Mouse (Mus musculus): ENCODE measurements around the gene Chst11.

The Chst11 gene

DNA sequence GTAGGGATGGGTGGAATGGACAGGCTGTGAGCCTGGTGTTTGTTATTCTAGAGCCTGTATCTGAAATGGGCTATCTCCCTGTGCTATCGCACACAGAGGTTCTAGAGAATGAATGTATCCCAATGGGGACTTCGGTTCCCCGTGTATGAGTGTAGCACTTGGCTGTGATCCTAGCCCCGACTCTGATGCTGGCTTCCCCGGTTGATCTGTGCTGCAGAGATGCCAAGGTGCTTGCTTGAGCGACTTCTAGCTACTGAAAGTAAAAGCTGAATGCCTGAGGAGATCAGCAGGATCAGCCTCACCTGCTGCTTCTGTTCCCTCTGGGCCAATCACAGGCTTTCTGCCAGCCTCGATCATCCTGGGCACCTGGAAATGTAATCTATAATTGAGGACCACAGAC lies 91.5 kb downstream of the Chst11 start:
- no peak for DNase-seq (ENCODE audit: low spot score in 2 of 2)

DNA sequence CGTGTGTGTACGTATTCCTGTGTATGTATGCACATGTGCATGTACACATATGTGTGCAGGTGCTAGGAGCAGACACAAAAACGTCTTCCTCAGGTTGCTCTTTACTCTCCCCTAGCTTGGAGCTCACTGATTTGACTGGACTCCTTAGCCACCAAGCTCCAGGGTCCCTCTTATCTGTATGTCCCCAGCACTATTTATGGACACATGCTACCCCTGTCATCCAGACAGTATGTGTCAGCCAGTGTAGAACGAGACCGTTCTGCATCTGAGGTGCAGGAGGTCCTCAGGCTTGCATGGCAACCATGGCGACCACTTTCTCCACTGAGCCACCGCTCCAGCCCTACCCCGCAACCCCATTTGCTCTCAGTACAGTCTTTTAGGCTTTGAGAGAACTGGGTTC lies 93.4 kb downstream of the Chst11 start:
- DNase-seq (ENCODE audit: low spot score in 2 of 2): no peak

DNA sequence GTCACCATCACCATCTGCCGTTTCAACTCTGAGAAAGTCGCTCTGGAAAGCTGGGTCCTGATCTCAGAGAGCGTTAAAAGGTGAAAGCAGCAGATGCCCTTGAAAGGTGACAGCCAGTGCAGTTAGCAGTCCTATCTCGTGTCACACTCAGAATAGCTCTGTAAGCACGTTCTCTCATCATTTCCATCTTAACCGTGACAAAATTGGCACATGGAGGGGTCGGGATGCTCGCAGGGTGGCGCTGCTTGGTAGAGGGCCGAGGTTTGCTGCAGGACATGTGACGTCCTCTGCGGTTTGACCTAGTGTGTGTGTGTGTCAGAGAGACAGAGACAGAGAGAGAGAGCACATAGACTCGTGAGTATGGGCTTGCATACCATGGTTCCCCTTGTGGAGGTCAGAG lies 94.5 kb downstream of the Chst11 start:
- DNase-seq (ENCODE audit: low spot score in 2 of 2): no peak

DNA sequence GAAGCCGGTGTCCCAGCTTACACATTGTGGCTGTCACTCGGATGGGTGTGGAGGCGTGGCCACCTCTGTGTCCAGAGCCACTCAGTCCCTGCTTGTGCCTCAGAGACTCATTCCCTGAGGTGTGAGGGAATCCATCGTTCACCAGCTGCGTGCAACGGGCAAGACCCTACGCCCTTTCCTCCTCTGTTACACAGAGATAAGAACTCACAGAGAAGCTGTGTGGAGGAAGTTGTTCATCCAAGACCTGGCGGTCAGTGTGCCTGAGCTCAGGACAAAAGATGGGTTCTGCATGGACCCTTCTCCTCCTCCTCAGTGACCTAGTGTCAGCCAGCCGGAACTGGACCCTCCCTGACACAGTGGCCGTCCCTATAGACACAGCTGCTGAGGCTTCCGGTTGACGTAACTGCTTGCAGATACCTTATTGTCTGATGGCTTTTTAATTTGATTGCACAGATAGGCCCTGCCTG lies 95.0 kb downstream of the Chst11 start:
- DNase-seq (ENCODE audit: low spot score in 2 of 2): no peak

DNA sequence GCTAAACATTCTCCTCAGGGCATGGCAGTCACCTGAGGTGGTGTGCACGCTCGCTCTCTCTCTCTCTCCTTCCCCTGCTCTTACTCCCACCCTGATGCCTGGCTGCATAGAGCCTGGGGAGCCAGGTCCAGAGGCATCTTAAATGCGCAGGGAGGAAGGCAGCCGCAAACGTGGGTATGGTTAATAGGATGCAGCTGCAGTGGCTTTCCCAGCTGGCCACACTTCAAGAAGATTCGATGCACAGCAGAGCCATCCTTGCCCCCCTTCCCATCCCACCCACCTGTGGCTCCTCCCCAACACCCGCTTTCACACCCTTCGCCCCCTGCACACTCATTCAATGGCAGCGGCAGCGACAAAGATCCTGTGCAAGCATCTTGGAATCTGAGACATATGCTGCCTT lies 95.6 kb downstream of the Chst11 start:
- no peak for DNase-seq (ENCODE audit: low spot score in 2 of 2)

DNA sequence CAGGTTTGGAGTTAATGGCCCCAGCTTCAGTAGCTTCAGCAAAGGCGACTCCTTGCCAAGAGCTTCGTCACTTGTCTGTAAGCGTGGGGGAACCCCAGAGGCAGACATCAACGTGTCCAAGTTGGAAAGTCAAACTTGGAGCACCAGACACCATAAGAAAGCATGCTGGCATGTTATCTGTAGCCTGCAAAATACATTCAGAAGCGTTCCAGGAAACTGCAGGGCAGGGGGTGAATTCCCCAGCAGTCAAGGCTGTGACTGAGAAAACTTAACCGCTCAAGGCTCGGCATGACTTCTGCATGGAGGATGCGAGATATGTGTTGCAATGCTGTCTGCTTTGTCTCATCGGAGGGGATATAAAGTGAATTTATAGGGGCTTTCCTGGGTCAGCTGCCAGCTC lies 98.6 kb downstream of the Chst11 start:
- no peak for DNase-seq (ENCODE audit: low spot score in 2 of 2)

DNA sequence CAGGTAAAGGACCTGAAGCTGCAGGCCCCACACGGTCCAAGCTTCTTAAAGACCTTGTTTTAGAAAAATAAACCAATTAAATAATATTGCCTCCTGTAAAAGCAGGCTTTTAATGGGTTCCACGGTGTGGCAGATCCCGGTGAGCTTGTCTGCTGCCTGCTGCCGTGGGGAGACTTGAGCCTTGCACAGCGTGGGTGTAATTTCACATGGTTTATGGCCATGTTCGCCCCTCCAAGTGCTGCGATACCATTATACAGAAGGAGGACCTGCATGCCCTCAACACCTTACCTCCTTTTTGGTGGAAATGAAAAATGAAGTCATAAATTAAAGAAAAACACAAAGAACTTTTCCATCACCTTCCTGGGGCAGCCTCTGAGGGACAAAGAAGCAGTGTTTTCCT lies 103.0 kb downstream of the Chst11 start:
- DNase-seq (ENCODE audit: low spot score in 2 of 2): no peak

DNA sequence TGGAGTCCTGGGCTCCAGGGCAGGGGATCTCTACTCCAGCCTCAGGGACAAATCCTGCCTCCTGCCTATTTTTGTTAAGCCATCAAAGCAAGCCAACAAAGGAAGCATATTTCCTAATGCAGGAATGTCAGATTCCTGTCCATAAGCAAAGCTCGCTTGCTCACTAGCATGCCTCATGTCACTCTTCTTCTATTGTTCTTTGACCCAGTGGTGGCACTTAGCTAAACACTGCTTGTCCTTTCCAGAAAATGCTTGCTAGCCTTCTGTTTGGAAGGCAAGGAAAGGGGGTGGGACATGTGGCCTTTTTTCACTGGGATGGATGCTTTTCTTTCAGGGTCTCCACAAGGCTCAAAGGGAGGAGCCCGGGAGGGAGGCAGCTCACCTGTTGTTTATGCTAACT lies 103.5 kb downstream of the Chst11 start:
- no peak for DNase-seq (ENCODE audit: low spot score in 2 of 2)

DNA sequence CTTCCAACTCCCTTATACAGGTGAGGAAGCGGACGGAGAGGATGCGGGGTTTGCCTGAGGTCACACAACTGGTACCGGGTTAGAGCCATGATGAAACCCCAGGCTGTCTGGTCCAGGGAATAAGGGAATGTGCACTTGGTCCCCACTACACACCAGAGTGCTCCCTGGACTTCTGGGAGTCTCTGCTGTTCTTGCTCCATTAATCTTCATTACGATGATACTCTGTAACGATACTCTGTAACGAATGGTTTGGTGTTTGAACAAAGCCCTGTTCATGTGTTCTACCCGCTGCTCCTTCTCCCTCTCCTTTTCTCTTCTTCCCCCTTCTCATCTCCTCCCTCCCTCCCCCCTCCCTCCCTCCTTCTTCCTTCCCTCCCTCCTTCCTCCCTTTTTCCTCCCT lies 104.9 kb downstream of the Chst11 start:
- no peak for DNase-seq (ENCODE audit: low spot score in 2 of 2)

DNA sequence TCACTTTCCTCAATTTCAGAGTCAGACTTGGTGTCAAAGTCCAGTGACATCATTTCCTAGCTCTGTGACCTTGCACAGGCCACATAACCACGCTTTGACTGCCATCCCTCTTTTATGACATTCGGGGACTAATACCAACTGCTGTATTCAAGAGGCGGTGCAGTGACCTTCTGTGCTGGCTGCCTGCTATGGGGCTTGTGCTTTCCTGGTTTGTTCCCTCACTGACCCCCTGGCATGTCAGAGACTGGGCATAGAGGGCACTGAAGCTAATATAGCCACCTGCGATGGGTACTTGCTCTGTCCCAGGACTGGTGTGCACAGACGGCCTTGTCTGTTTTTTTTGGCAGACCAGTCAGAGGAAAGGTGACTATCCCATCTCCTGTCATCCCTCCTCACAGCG lies 108.4 kb downstream of the Chst11 start:
- no peak for DNase-seq (ENCODE audit: low spot score in 2 of 2)

DNA sequence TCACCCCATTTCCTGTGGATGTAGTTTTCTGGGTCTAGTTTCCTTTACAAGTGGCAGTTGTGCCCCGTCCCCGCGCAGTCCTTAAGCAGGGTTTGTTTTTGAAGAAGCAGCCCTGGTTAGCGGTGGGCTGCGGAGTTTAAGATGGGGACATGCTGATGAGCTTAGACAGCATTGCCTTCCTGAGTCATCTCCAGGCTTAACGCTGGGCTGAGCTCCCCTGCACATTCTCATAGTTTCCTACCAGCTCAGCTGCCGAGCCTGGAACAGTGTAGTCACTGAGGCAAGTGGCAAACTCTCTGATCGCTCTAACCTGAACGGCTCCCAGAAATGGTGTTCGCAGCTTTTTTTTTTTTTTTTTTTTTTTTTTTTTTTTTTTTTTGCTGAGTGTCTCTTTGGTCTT lies 109.0 kb downstream of the Chst11 start:
- no peak for DNase-seq (ENCODE audit: low spot score in 2 of 2)

DNA sequence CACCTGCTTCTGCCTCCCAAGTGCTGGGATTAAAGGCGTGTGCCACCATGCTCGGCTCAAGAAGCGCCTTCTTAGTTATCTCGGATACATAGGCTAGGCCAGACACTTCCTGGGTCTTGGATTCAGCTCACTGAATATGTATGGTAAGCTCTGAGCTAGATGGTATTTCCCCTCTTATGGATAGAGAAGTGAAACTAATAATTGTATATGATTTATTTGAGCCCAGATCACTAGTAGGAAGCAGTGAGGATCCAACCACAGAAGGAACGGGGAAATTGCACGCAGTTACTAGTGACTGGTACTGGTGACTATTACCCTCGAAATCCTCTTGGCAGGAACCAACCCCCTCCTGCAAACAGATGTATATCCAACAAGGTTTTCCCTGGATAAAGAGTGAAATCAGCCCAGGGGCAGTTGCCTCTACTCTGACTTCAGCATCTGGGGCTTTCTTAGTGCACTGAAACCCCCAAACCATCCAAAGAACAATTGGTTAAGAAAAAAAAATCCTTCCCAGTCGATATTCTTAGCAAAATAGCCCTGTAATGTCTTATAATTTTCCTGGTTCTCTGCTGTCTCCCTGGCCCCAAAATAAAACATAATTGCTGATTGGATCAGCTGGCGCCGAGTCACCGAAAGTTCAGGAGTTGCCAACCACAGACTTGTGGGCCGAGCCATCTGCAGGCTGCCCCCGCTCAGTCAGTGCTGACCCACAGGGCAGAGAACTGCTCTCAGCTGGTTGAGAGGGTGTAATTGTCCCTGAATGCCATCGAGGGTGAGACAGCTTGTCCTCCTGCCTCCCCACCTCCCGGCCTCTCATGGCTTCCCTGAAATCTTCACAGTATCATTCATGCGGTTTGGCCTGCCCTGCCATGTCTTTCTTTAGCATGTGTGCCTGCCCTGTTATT lies 109.8 kb downstream of the Chst11 start:
- DNase-seq (ENCODE audit: low spot score in 2 of 2): no peak

DNA sequence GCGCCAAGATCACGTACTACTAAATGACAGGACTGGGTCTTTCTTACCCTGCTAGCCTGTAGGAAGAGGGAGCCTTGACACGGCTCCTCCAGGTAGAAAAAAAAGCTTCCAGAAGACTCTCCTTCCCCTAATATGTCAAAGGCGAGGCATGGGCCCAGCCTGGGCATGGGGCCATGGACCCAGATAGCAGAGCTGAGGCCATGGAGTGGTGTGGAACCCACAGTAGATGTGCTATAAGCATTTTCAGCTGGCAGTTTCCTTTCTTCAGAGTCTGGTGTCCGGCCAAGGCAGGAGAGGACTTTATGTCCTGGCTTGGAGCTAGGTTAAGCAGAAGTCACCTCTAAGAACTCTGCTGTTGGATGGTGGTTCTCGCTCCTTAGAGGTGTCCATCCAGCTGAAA lies 111.0 kb downstream of the Chst11 start:
- no peak for DNase-seq (ENCODE audit: low spot score in 2 of 2)

DNA sequence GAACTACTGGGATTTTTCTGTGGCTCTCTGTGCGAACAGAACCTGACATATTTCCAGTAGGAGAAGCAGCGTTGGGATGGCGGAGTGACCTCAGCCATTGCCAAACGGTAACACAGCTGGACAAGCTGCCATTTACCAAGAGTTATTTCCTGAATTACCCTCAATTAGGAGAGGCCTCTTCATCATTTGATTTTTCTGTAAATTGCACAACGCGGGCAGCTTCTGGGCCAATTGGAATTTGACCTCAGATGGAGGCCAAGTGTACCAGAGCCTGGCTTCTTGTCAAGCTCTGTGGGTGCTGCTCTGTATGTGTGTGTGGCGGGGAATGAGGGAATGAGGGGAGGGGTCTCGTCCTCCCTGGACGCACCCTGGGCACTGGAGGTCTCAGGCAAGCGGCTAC lies 113.6 kb downstream of the Chst11 start:
- no peak for DNase-seq (ENCODE audit: low spot score in 2 of 2)

DNA sequence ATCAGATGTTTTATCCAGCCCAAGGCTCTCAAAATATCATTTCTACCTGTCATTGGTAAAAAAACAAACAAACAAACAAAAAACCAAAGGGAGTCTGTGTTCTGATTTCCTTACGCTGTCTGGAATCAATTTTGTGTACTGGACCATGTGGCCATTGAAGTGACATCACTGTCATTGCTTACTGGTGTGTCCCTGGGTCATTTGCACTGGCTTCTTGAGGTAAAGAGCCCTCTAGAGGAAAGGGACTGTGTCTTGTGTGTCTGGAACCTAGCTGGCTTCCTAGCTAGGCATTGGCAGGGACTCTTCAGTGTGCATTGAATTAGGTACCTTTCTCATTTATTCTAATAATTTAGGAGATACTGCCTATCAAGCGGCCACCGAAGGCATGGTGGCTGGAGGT lies 114.4 kb downstream of the Chst11 start:
- DNase-seq (ENCODE audit: low spot score in 2 of 2): no peak

DNA sequence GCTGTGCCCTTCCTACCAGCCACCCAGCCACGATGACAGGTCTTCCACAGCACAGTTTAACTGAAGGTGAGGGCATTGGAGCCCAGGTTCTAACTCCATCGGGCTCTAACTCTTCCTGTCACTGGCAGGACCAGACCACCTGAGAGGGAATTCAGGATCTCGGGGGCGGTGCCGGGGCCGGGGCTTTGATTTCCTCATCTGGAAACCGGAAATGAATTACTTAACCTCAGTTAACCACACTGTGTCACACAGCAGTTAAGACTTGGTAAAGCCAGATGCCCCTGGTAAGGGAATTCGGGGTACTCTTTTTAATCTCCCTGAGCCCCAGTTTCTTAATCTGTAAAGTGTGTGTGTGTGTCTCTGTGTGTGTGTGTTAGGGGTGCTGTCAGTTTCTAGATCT lies 115.6 kb downstream of the Chst11 start:
- no peak for DNase-seq (ENCODE audit: low spot score in 2 of 2)

DNA sequence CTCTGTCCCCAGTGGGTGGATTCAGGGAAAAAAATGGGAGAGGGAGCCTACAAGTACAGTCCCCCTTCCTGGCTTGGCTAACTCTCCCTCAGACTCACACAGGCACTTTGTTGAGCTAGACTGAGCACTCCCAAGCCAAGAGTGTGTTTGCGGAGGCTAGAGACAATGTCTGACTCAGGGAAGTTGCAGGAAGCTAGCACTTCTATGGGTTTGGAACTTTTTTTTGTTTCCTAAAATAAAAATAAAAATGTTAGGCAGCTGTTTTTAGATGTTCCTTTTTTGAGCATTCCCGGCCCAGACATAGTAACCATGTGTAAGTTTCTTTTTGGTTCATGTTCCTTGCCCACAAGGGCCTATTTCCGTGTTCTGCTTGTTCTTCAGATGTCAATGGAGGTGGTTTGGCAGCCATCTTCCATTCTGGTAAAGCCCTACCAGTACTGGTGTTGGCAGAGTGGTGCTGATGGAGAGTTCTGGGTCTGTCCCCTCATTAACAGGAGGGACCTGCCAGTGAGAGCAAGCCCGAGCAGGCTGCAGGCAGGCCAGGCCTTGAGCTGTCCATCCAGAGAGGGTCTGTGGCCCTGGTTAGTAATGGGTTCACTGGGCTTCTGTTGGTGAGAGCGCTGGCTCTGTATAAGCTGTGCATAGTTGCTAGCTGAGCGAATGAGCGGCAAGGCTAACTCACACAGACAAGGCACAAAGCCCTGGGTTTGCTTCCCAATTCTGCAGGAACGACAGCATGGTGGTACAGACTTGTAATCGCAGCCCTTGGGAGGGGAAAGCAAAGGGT lies 116.3 kb downstream of the Chst11 start:
- no peak for DNase-seq (ENCODE audit: low spot score in 2 of 2)

DNA sequence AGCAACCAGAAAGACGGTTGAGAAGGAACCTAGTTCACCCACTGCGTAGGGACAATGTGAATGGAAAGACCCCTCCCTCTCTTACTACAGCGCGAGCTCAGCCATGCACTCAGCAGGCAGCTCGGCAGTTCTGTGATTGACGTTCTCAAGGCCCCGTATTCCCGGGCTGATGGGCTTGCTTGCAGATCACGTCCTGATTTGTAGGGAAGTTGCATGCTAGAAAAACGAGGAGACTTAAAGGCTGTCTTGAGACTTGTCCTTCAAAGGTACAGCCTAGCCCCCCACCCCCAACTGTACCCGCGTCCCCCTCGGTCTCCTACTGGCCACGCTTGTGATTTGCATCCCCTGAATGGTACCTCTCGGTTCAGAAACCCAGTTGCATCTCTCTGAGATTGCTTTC lies 117.4 kb downstream of the Chst11 start:
- DNase-seq (ENCODE audit: low spot score in 2 of 2): no peak

DNA sequence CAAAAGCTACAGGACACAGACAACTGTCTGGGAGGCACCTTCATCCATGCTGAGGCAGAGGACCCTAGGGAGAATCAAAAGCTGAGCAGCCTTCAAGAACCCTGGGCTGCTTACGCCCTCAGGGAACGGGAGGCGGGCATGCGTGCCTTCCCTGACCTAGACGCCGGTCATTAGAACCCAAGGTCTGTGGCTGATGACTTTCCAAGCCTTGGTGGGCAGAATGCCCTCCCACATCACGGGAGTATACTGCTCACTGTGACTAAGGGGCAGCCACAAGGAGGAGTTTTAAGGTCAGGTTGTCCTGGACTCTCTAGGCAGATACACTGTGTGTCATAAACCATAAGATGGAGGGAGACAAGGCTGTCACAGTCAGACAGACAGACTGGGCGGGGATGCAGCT lies 118.9 kb downstream of the Chst11 start:
- DNase-seq (ENCODE audit: low spot score in 2 of 2): no peak

DNA sequence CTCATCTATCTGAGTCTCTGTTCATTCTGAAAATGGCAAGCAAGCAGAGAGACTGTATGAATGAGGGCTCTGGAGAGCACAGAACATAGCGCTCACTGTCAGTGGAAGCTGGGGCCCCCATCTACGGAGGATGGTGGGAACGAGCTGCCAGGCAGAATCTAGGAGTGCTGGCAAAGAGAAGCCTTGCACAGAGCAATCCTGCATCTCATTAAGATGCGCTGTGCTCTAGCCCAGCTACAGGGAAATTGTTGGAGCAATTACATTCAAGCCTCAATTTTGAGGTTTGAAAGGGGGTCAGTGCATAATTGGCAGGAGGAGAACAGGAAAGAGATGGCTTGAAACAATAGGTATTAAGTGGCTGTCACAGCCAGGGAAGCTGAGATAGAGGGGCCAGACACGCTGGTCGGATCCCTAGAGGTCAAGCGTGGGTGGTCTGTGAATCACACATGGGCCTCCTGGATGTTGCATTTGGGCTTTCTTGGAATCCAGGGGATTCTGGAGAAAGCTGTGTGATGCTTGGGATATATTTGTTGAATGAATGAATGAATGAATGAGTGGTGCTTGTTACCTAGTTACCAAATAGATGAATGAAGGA lies 121.0 kb downstream of the Chst11 start:
- no peak for DNase-seq (ENCODE audit: low spot score in 2 of 2)

DNA sequence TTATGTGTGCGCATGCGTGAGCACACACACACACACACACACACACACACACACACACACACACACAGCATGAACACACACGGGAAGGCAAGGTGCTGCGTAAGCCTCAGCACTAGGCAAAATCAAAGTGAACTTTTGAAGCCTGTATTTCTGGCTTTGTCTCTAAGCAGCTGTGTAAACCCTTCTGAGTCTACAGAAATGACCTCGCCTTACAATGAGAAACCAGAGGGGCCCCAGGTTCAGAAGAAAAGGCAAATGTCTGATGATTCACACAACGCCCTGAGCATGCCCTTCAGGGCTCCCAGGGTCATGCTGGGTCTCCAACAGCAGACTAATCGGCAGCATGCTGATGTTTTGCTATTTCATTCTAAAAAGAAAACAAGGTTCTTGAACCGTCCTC lies 122.1 kb downstream of the Chst11 start:
- no peak for DNase-seq (ENCODE audit: low spot score in 2 of 2)

DNA sequence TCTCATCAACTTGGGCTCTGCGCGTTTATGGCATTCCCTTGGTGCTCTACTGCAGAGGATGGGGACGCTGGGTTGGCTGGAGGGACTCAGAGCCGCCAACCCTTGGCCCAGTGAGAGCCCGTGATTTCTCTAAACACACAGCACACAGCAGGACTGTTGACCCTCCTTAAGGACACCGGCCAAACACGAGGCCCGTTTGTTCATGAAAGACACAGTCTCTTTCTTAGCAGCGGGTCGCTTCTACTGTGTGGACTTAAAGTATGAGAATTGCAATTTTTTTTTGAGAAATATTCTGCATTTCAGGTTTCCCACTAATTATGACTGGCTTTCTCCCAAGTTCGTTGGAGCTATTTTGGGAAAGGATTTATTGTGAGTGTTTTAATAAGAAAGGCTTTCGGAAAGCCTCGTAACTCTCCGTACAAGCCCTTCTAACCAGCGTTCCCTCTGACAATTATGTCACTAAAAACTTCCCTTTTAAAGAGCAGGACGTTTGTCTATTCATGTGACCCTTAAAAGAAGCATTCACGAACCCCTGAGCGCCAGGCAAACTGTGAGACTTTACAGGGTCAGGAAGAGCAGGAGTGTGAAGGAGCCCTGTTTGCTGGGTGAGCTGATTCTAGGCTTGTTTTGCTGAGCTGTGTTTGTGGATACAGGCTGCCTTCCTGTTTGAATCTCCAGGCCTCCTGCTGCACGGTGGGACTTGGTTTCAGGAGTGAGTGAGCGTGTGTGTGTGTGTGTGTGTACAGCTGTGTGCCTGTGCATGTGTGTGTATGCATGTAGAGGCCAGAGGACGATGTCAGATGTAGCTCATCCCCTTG lies 122.8 kb downstream of the Chst11 start:
- DNase-seq (ENCODE audit: low spot score in 2 of 2): no peak

Data from cerebellum, postnatal 4 days (tissue).